Mouse (Mus musculus): ENCODE data around the gene Il10ra.

DNA sequence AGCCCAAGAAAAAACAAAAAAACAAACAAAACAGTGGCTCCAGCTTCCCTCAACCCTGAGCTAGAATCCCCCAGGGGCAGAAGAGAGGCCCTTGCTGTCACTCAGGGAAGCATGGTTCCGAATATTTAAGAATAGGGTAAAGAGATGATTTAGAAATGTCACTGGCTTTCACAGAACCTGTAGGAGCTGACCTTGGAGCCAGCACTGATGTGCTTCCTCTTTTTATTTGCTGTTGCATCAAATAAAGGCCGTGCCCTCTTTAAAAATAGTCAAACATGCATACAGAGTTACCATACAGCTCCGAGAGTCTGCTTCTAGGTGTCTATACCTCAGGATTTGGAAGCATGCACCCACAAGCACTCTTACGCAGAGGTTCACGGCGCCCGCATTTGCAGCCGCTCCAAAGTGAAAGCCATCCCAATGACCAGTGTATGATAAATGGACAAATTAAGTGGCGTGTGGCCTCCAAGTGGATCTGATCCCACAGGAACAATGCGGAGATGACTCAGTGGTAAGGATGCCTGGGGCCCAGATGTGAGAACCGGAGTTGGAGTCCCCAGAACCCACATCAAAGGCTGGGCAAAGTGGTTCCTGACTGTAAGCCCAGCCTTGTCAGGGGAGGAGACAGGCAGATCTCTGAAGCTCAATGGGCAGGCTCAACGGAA is 37.9 kb upstream of the Il10ra start:
- TF ChIP-seq CTCF (IDR thresholded peaks at IDR 0.05; ENCODE audit: low read depth, low read length) (no peak), POLR2A (IDR thresholded peaks at IDR 0.05; ENCODE audit: extremely low read depth, insufficient read depth, low read length) (no peak)
